Mouse (Mus musculus) CH12.LX (cell line): ENCODE measurements around the gene Atp5h. TPM values are rescaled to one million over a fixed set of nuclear protein-coding genes. Genes with fewer than 3 reads are reported as not detected.

Experiments
- DNase-seq: peaks from one replicate; pipeline ENCODE4 v3.0.0-alpha.2; 2013; ENCODE audit errors: extremely low read depth
- H3K27ac ChIP-seq: 2 replicates; pipeline ENCODE4 v1.5.1; 2012; ENCODE audit warnings: low read depth, mild to moderate bottlenecking, control low read depth, moderate library complexity; ENCODE audit not compliant: insufficient read depth
- H3K27me3 ChIP-seq: replicated peaks from 2 replicates; pipeline ENCODE3; 2012; ENCODE audit warnings: inconsistent platforms
- H3K36me3 ChIP-seq, 2 experiments: replicated peaks in 1 of 2; 2 replicates each; pipeline versions ENCODE3 to v1.6.1; 2012; ENCODE audit warnings: inconsistent platforms in 1 of 2, low read length in 1 of 2, mild to moderate bottlenecking in 1 of 2, mixed read lengths in 1 of 2, moderate library complexity in 1 of 2; ENCODE audit not compliant: control insufficient read depth in 1 of 2, insufficient read depth in 1 of 2
- H3K4me1 ChIP-seq, 2 experiments: 2 replicates each; pipeline ENCODE4 v1.6.1; 2012; ENCODE audit warnings: inconsistent platforms in 1 of 2, moderate library complexity in 1 of 2; ENCODE audit not compliant: insufficient read depth in 2 of 2, control insufficient read depth in 1 of 2
- H3K4me2 ChIP-seq: 2 replicates; pipeline ENCODE4 v1.6.1; 2012; ENCODE audit warnings: low read depth, mild to moderate bottlenecking, control low read depth; ENCODE audit not compliant: poor library complexity, insufficient read depth, severe bottlenecking
- H3K4me3 ChIP-seq, 3 experiments: fragments of 150-350 bp in 1 of 3; sonication (generic) in 1 of 3; replicated peaks in 1 of 3; 2 replicates each; pipeline versions ENCODE3 to v1.5.1; 2011 to 2012; ENCODE audit warnings: low read depth in 2 of 3, low read length in 2 of 3, mild to moderate bottlenecking in 2 of 3, moderate library complexity in 2 of 3, control low read depth in 1 of 3, improper control_type of control experiment in 1 of 3, inconsistent platforms in 1 of 3, mixed read lengths in 1 of 3; ENCODE audit not compliant: poor library complexity in 1 of 3
- H3K79me2 ChIP-seq: replicated peaks from 2 replicates; pipeline ENCODE4 v1.6.1; 2012; ENCODE audit warnings: mild to moderate bottlenecking, moderate library complexity; ENCODE audit not compliant: control insufficient read depth, poor library complexity, insufficient read depth, severe bottlenecking; ENCODE audit errors: extremely low read depth
- H3K9ac ChIP-seq: 2 replicates; pipeline ENCODE4 v1.6.1; 2012; ENCODE audit warnings: low read depth, mild to moderate bottlenecking, control low read depth, moderate library complexity; ENCODE audit not compliant: insufficient read depth
- H3K9me3 ChIP-seq: replicated peaks from 2 replicates; pipeline ENCODE3; 2012; ENCODE audit warnings: low read length, inconsistent platforms, mixed read lengths
- BHLHE40 ChIP-seq: IDR thresholded peaks from 2 replicates; pipeline ENCODE4 v1.6.1; 2011; ENCODE audit warnings: mild to moderate bottlenecking, low read depth, low read length, improper control_type of control experiment
- CHD1 ChIP-seq: IDR thresholded peaks from 2 replicates; pipeline ENCODE4 v1.6.1; 2012; ENCODE audit warnings: low read depth, low read length, improper control_type of control experiment, inconsistent platforms
- CHD2 ChIP-seq: IDR thresholded peaks from 2 replicates; pipeline ENCODE4 v1.6.1; 2011; ENCODE audit warnings: low read length, improper control_type of control experiment
- ELF1 ChIP-seq: IDR thresholded peaks from 2 replicates; pipeline ENCODE4 v1.6.1; 2014; ENCODE audit warnings: low read depth, mild to moderate bottlenecking, inconsistent platforms, low read length, improper control_type of control experiment
- EP300 ChIP-seq: IDR thresholded peaks from 2 replicates; pipeline ENCODE4 v1.6.1; 2011; ENCODE audit warnings: low read length, improper control_type of control experiment
- ETS1 ChIP-seq: conservative IDR thresholded peaks from 2 replicates; pipeline ENCODE4 v1.6.1; 2012; ENCODE audit warnings: low read depth, mild to moderate bottlenecking, inconsistent platforms, low read length, improper control_type of control experiment, moderate library complexity
- GABPA ChIP-seq: IDR thresholded peaks from 2 replicates; pipeline ENCODE4 v1.6.1; 2012; ENCODE audit warnings: low read depth, low read length, improper control_type of control experiment, inconsistent platforms; ENCODE audit not compliant: insufficient replicate concordance
- IRF4 ChIP-seq: IDR thresholded peaks from 2 replicates; pipeline ENCODE4 v1.6.1; 2014; ENCODE audit warnings: low read depth, mild to moderate bottlenecking, inconsistent platforms, low read length, improper control_type of control experiment
- JUN ChIP-seq: IDR thresholded peaks from 2 replicates; pipeline ENCODE4 v1.6.1; 2011; ENCODE audit warnings: low read depth, mild to moderate bottlenecking, low read length, improper control_type of control experiment, moderate library complexity; ENCODE audit not compliant: insufficient read depth
- JUND ChIP-seq: conservative IDR thresholded peaks from 2 replicates; pipeline ENCODE4 v1.6.1; 2011; ENCODE audit warnings: low read depth, low read length, improper control_type of control experiment
- KAT2A ChIP-seq: IDR thresholded peaks from 2 replicates; pipeline ENCODE4 v1.6.1; 2012; ENCODE audit warnings: low read length, improper control_type of control experiment, inconsistent platforms; ENCODE audit not compliant: insufficient replicate concordance
- MEF2A ChIP-seq: IDR thresholded peaks from 2 replicates; pipeline ENCODE4 v1.6.1; 2014; ENCODE audit warnings: low read depth, mild to moderate bottlenecking, inconsistent platforms, low read length, improper control_type of control experiment, borderline replicate concordance
- MYC ChIP-seq: IDR thresholded peaks from 2 replicates; pipeline ENCODE4 v1.6.1; 2011; ENCODE audit warnings: low read depth, mild to moderate bottlenecking, improper control_type of control experiment, low read length
- NRF1 ChIP-seq: IDR thresholded peaks from 2 replicates; pipeline ENCODE4 v1.6.1; 2014; ENCODE audit warnings: low read depth, mild to moderate bottlenecking, inconsistent platforms, low read length, improper control_type of control experiment, moderate library complexity
- POLR2A ChIP-seq: IDR thresholded peaks from 2 replicates; pipeline ENCODE4 v1.6.1; 2011; ENCODE audit warnings: low read depth, mild to moderate bottlenecking, improper control_type of control experiment, low read length
- POLR2AphosphoS2 ChIP-seq: IDR thresholded peaks from 2 replicates; pipeline ENCODE4 v1.6.1; 2011; ENCODE audit warnings: low read depth, low read length, improper control_type of control experiment
- RAD21 ChIP-seq: IDR thresholded peaks from 2 replicates; pipeline ENCODE4 v1.6.1; 2011; ENCODE audit warnings: low read depth, mild to moderate bottlenecking, low read length, improper control_type of control experiment, moderate library complexity
- RCOR1 ChIP-seq: conservative IDR thresholded peaks from 2 replicates; pipeline ENCODE4 v1.6.1; 2012; ENCODE audit warnings: low read depth, mild to moderate bottlenecking, inconsistent platforms, low read length, improper control_type of control experiment
- SIN3A ChIP-seq: IDR thresholded peaks from 2 replicates; pipeline ENCODE4 v1.6.1; 2012; ENCODE audit warnings: low read length, improper control_type of control experiment, inconsistent platforms
- SMC3 ChIP-seq: IDR thresholded peaks from 2 replicates; pipeline ENCODE4 v1.6.1; 2011; ENCODE audit warnings: low read depth, low read length, improper control_type of control experiment
- TBP ChIP-seq: conservative IDR thresholded peaks from 2 replicates; pipeline ENCODE4 v1.6.1; 2011; ENCODE audit warnings: low read depth, low read length, improper control_type of control experiment
- USF1 ChIP-seq: IDR thresholded peaks from 2 replicates; pipeline ENCODE4 v1.6.1; 2014; ENCODE audit warnings: low read depth, mild to moderate bottlenecking, inconsistent platforms, low read length, improper control_type of control experiment
- ZNF384 ChIP-seq: IDR thresholded peaks from 2 replicates; pipeline ENCODE4 v1.6.1; 2012; ENCODE audit warnings: low read depth, low read length, improper control_type of control experiment, inconsistent platforms
- dilution Hi-C: fragments of 300-500 bp; cut with MboI; formaldehyde crosslinking; loops from 2 replicates; pipeline ENCODE4 v1.14.3; 2020; ENCODE audit warnings: low sequenced_read_pairs; ENCODE audit not compliant: extremely low pct_unique_long_range_greater_than_20kb, extremely low pct_ligation_motif_present
- in situ Hi-C: fragments of 300-500 bp; cut with MboI; formaldehyde crosslinking; loops from 3 replicates; pipeline ENCODE4 v1.14.3; 2019; ENCODE audit warnings: low sequenced_read_pairs, low pct_ligation_motif_present, low pct_unique_long_range_greater_than_20kb, mixed read lengths
- polyA plus RNA-seq: library from polyadenylated mRNA; unstranded; fragments of >175 nt; gene quantifications from 2 replicates; pipeline ENCODE4 v1.2.1, GENCODE M21; 2012; ENCODE audit warnings: low read depth; ENCODE audit not compliant: insufficient read length
- total RNA-seq, 2 experiments: library from RNA; depleted of rRNA; stranded (reverse); fragments of 300-350 nt in 1 of 2; fragments of >200 nt in 1 of 2; gene quantifications; 2 replicates each; pipeline ENCODE4 v1.2.3; 2012 to 2014

The Atp5h gene
- total and polyA plus RNA-seq, 3 experiments, result 500 to 711 (median 671) TPM

DNA sequence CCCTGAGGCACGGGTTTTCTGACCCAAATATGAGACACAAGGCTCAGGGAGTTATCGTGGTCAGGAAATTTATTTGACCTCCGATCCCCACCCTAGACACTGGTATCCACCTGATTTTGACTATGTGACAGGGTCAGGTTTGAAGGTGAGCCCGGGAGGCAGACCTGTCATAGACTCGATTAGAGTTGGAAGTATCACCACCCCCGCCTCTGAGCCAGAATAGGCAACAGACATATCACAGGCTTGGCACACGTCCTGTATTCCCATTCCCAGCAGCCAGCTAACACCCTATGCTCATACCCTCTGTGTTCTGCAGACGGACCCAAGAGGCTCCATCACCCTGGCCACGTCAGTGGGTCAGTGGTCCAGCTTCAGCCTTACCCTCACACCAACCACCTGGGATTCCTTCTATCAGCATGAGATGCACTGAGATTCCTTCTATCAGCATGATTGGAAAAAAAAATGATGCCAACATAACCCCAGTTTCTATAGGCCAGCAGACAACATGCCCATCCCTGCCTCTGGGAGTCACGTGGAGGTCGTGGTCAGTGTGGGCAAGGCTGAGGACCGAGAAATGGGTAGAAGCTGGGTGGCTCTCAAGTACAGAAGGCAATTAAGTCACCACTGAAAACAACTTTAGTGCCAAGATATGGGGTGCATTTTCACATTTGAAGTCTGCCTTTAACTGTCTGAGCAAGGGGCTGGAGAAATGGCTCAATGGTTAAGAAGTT lies 44.9 kb downstream of the Atp5h start:
- dilution Hi-C loops, result no loop called here
- no peak for DNase-seq
- TF ChIP-seq POLR2AphosphoS2 (no peak), POLR2A (no peak), JUND (no peak), MEF2A (no peak), SIN3A (peak; percentile 11; the same call in 1 of the 2 replicates)
- no peaks in the 10 kb centered on the region for H3K36me3 ChIP-seq
- H3K4me1 ChIP-seq, result peaks cover 4 to 10% of the 10 kb centered on the region in 2 experiments; a peak in 3 of 4 replicates
- in situ Hi-C loops, result no loop called here
- no peak overlapping the region for H3K4me3 ChIP-seq
- H3K27me3 ChIP-seq, result peaks cover 85% of the 10 kb centered on the region
- H3K27ac ChIP-seq, result no peak overlapping the region
- no peaks in the 10 kb centered on the region for H3K79me2 ChIP-seq
- 0 out of 2 replicates have a peak overlapping the region, but pooled peaks have one; percentile 35 for H3K9ac ChIP-seq
- peak overlapping the region; percentile 94 for H3K4me2 ChIP-seq
- peaks cover 10% of the 10 kb centered on the region for H3K9me3 ChIP-seq

DNA sequence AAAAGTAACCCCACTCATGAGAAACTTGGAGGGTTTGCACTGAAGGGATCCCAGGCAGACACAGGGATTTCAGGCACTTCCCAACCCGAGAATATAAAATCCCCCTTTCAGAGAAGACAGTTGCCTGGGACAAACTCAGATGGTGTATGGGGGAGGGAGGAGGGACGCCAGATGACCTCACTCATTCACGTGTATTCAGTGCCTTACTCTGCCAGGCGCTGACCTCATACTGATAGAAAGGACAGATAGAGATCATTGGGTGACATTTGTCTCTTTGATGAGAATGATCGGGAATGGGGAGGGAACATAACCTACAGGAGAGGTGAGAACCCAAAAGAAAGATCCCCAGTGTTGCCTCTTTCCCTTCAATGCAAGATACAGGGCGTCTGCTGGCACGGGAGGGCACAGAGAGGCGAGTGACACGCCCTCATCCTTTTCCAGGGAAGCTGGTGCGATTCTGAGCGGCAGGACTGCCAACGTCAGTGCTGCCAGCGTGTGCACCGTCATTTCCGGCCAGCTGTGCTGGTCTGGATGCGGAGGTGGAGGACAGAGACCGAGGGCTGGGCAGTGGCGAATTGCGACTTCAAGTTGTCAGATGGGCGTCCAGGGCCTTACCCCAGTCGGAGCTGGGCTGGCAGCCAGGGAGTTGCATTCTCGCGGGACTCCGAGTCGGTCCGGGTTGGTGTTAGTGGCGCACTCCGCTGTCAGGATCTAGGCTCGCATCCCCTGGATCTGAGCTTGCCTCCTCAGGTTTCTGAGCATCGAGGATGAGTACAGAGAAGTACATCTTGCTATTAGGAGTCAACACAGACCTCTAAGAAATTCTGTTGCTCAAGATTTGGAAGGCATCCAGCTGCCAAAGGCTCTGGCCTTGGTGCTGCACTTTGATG lies 45.7 kb downstream of the Atp5h start:
- dilution Hi-C loops, result no loop called here
- Histone ChIP-seq H3K4me3 (peak overlapping the region in 2 of 3 experiments; percentile 17 to 57), H3K27me3 (peaks cover 92% of the 10 kb centered on the region), H3K4me1 (peaks cover 4 to 10% of the 10 kb centered on the region in 2 experiments; a peak in 3 of 4 replicates), H3K9me3 (peaks cover 10% of the 10 kb centered on the region), H3K27ac (no peak overlapping the region), H3K9ac (peak overlapping the region; percentile 35), H3K79me2 (no peaks in the 10 kb centered on the region), H3K36me3 (no peaks in the 10 kb centered on the region), H3K4me2 (peak overlapping the region; percentile 94)
- no peak for TF ChIP-seq JUN
- TF ChIP-seq MEF2A, result no peak
- no peak for TF ChIP-seq TBP
- peak; percentile 77 for TF ChIP-seq SIN3A
- TF ChIP-seq GABPA, result no peak
- TF ChIP-seq RCOR1, result no peak
- TF ChIP-seq EP300, result no peak
- peak; percentile 49; the same call in 1 of the 2 replicates for TF ChIP-seq BHLHE40
- TF ChIP-seq SMC3, result no peak
- TF ChIP-seq MYC, result no peak
- no peak for TF ChIP-seq RAD21
- TF ChIP-seq ETS1, result no peak
- no peak for TF ChIP-seq IRF4
- TF ChIP-seq ZNF384, result no peak
- no peak for TF ChIP-seq USF1
- TF ChIP-seq POLR2AphosphoS2, result no peak
- TF ChIP-seq CHD2, result peak; percentile 75; the same call in 1 of the 2 replicates
- TF ChIP-seq JUND, result no peak
- no peak for TF ChIP-seq KAT2A
- no peak for TF ChIP-seq POLR2A
- no peak for TF ChIP-seq NRF1
- TF ChIP-seq ELF1, result no peak
- TF ChIP-seq CHD1, result no peak
- no peak for DNase-seq
- in situ Hi-C loops, result no loop called here
